Mouse (Mus musculus): Measurements from ENCODE around the gene Sdhd. TPM values are rescaled to one million over a fixed set of nuclear protein-coding genes. Genes with fewer than 3 reads are reported as not detected.

The Sdhd gene
- total RNA-seq, 2 experiments from 2014 or later: 724 to 738 TPM

- no peak for DNase-seq
- intact Hi-C loops (cut with DNase I): loop anchor here (5.0 kb wide), 1 partner anchor 131 kb away; no protein-coding TSS in a partner anchor
Observed at GRCm38 (mm10) chr9:50592955-50593354, 10.7 kb downstream of the Sdhd start.

- DNase-seq: no peak
- intact Hi-C loops (cut with DNase I): loop anchor here (5.0 kb wide), 1 partner anchor 129 kb away; no protein-coding TSS in a partner anchor
Observed at GRCm38 (mm10) chr9:50590856-50591518, 12.6 kb downstream of the Sdhd start.

GRCm38 (mm10) chr9:50586955-50587354 is 16.7 kb downstream of the Sdhd start:
- DNase-seq: no peak
- intact Hi-C loops (cut with DNase I): no loop called here

- DNase-seq: no peak
- intact Hi-C loops (cut with DNase I): no loop called here
Observed at GRCm38 (mm10) chr9:50585145-50585818, 18.3 kb downstream of the Sdhd start.

- intact Hi-C loops (cut with DNase I): no loop called here
- no peak for DNase-seq
Observed at GRCm38 (mm10) chr9:50580370-50580769, 23.2 kb downstream of the Sdhd start.

- no peak for DNase-seq
- intact Hi-C loops (cut with DNase I): no loop called here
Observed at GRCm38 (mm10) chr9:50569599-50570525, 33.8 kb downstream of the Sdhd start.

GRCm38 (mm10) chr9:50567881-50568280 is 35.7 kb downstream of the Sdhd start:
- no peak for DNase-seq
- intact Hi-C loops (cut with DNase I): no loop called here

- DNase-seq: no peak
- intact Hi-C loops (cut with DNase I): no loop called here
Observed at GRCm38 (mm10) chr9:50567372-50567771, 36.2 kb downstream of the Sdhd start.

GRCm38 (mm10) chr9:50565940-50566339 is 37.7 kb downstream of the Sdhd start:
- intact Hi-C loops (cut with DNase I): no loop called here
- no peak for DNase-seq

- intact Hi-C loops (cut with DNase I): no loop called here
Observed at GRCm38 (mm10) chr9:50565173-50565572, 38.4 kb downstream of the Sdhd start.

GRCm38 (mm10) chr9:50561918-50562360 is 41.7 kb downstream of the Sdhd start:
- DNase-seq: no peak
- intact Hi-C loops (cut with DNase I): no loop called here

More at GRCm38 (mm10) chr9:50565173-50565572, 38.4 kb downstream of the Sdhd start:
- peak; percentile 3 to 16 for DNase-seq

- DNase-seq: no peak
- intact Hi-C loops (cut with DNase I): no loop called here
Observed at GRCm38 (mm10) chr9:50561145-50561917, 42.3 kb downstream of the Sdhd start, which contains the start of gene Tex12. TSS of gene Tex12 (minus strand) at chr9:50561325.

GRCm38 (mm10) chr9:50555094-50555446 is 48.5 kb downstream of the Sdhd start, which contains the start of gene Bco2:
TSS of gene Bco2 (minus strand) at chr9:50555181.
- no peak for DNase-seq
- intact Hi-C loops (cut with DNase I): no loop called here

- peak; percentile 9 to 13 for DNase-seq
- intact Hi-C loops (cut with DNase I): no loop called here
Observed at GRCm38 (mm10) chr9:50554241-50555093, 49.1 kb downstream of the Sdhd start, which contains the start of gene Il18. TSS of gene Il18 (plus strand) at chr9:50554827.

- no peak for DNase-seq
- intact Hi-C loops (cut with DNase I): no loop called here
Observed at GRCm38 (mm10) chr9:50553547-50553946, 50.1 kb downstream of the Sdhd start.

- DNase-seq: no peak
- intact Hi-C loops (cut with DNase I): no loop called here
Observed at GRCm38 (mm10) chr9:50552206-50552605, 51.4 kb downstream of the Sdhd start.

GRCm38 (mm10) chr9:50548936-50549335 is 54.7 kb downstream of the Sdhd start:
- intact Hi-C loops (cut with DNase I): no loop called here
- no peak for DNase-seq

- intact Hi-C loops (cut with DNase I): no loop called here
- no peak for DNase-seq
Observed at GRCm38 (mm10) chr9:50547859-50548478, 55.6 kb downstream of the Sdhd start.

Data from heart, postnatal 14 days (tissue).